Mouse (Mus musculus): ENCODE results near the gene Ppm1m. TPM values are rescaled to one million over a fixed set of nuclear protein-coding genes. Genes with fewer than 3 reads are reported as not detected.

Ppm1m gene
- total and polyA plus RNA-seq, 2 experiments from 2014 or later = 18.5 to 23.3 TPM

DNA sequence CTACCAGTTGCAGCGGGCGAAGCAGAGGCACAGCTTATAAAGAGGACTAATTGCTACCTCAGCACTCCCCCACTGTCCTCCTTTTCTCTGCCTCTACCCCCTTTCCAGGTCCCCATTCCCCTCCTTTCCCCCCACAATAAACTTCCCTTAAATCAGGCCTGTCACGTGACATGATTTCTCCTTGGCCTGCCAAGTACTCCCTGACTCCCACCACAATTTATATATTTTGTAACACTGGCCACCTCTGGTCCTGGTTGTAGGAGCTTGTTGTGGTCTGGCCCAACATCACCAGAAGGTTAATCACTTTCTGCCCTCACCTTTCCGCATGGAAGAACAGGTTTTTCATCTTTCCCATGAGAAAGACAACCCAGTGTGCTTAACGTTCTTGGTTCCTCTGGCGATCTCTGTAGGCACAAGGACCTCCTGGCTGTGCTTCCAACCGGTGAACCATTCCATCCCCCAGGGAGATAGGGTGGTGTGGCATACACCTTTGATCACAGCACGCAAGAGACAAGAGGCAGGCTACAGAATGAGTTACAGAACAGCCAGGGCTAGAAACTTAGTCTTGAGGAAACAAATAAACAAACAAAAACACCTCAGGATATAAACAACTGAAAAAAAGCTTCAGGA, 21.5 kb upstream of the Ppm1m start:
- no peak for DNase-seq (ENCODE audit: low spot score)
- ATAC-seq = no peak
- no peak for TF ChIP-seq CTCF (IDR thresholded peaks at IDR 0.05; ENCODE audit: low read depth)
- Histone ChIP-seq H3K27me3 (ENCODE audit: insufficient read depth, low read length) (0 out of 2 replicates have a peak, but pooled peaks cover 4% of the 10 kb centered on the region), H3K4me3 (ENCODE audit: low read length) (no peak overlapping the region), H3K4me2 (ENCODE audit: low read depth, low read length) (no peak overlapping the region), H3K4me1 (ENCODE audit: insufficient read depth, low read length) (peaks cover under 1% of the 10 kb centered on the region; the same call in 1 of the 2 replicates), H3K36me3 (ENCODE audit: insufficient read depth, low read length) (no peaks in the 10 kb centered on the region), H3K27ac (no peak overlapping the region), H3K9ac (replicated peaks; ENCODE audit: low read length) (no peak overlapping the region), H3K9me3 (ENCODE audit: low read length) (no peaks in the 10 kb centered on the region)
- whole genome bisulfite sequencing = 70% methylated on average over 8 of the region's 8 CpGs

- TF ChIP-seq CTCF (IDR thresholded peaks at IDR 0.05; ENCODE audit: low read depth) = no peak
- WGBS = 88% methylated on average over 7 of the region's 7 CpGs
Observed at GRCm38 (mm10) chr9:106216971-106217370, 17.4 kb upstream of the Ppm1m start.

DNA sequence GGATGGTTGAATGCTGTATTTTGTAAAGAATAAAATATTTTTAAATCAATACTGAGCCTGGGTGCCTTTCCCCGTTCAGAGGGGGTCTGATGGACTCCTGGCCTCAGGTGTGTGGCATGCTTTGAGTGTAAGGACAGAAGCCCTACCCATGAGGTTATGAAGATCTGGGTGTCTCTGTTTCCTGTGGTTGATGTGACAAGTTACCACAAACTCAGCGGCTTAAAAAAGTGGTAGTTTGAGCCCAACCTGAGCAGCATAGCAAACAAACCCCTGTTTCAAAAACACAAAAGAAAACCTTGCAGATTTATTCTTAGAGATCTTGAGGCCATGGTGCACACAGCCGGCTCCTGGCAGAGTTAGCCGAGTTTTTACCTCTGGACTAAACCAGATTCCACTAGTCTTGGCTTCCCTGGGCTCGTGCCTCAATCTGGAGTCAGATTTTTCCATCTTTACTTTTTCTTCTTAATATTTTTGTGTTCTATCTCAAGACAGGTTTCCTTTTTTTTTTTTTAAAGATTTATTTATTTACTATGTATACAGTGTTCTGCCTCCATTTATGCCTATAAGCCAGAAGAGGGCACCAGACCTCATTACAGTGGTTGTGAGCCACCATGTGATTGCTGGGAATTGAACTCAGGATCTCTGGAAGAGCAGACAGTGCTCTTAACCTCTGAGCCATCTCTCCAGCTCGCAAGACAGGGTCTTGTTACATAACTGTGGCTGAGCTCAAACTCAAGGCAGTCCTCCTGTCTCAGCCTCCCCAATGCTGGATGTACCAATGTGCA, 16.0 kb upstream of the Ppm1m start:
- H3K9me3 ChIP-seq (ENCODE audit: low read length) = no peaks in the 10 kb centered on the region

More at GRCm38 (mm10) chr9:106216971-106217370, 17.4 kb upstream of the Ppm1m start:
- H3K36me3 ChIP-seq (ENCODE audit: insufficient read depth, low read length) = peaks cover 25% of the 10 kb centered on the region
- no peak overlapping the region for H3K9ac ChIP-seq (replicated peaks; ENCODE audit: low read length)
- H3K4me3 ChIP-seq (ENCODE audit: low read length) = no peak overlapping the region
- no peaks in the 10 kb centered on the region for H3K27me3 ChIP-seq (ENCODE audit: insufficient read depth, low read length)
- ATAC-seq = no peak
- no peak for DNase-seq (ENCODE audit: low spot score)
- H3K9me3 ChIP-seq (ENCODE audit: low read length) = no peaks in the 10 kb centered on the region
- no peak overlapping the region for H3K27ac ChIP-seq
- no peak overlapping the region for H3K4me2 ChIP-seq (ENCODE audit: low read depth, low read length)
- H3K4me1 ChIP-seq (ENCODE audit: insufficient read depth, low read length) = no peaks in the 10 kb centered on the region

GRCm38 (mm10) chr9:106212594-106212981, 13.0 kb upstream of the Ppm1m start:
- ATAC-seq (no peak), DNase-seq (ENCODE audit: low spot score) (no peak)
- H3K4me2 ChIP-seq (ENCODE audit: low read depth, low read length) = no peak overlapping the region
- peaks cover 25% of the 10 kb centered on the region for H3K36me3 ChIP-seq (ENCODE audit: insufficient read depth, low read length)
- no peak overlapping the region for H3K9ac ChIP-seq (replicated peaks; ENCODE audit: low read length)
- H3K27ac ChIP-seq = no peak overlapping the region
- 92% methylated on average over 12 of the region's 12 CpGs for WGBS
- no peaks in the 10 kb centered on the region for H3K27me3 ChIP-seq (ENCODE audit: insufficient read depth, low read length)
- H3K9me3 ChIP-seq (ENCODE audit: low read length) = no peaks in the 10 kb centered on the region
- peaks cover 4% of the 10 kb centered on the region; the same call in 1 of the 2 replicates for H3K4me1 ChIP-seq (ENCODE audit: insufficient read depth, low read length)
- H3K4me3 ChIP-seq (ENCODE audit: low read length) = no peak overlapping the region
- no peak for TF ChIP-seq CTCF (IDR thresholded peaks at IDR 0.05; ENCODE audit: low read depth)

More for the DNA sequence above, 16.0 kb upstream of the Ppm1m start:
- H3K27ac ChIP-seq = no peak overlapping the region
- no peak overlapping the region for H3K9ac ChIP-seq (replicated peaks; ENCODE audit: low read length)
- H3K36me3 ChIP-seq (ENCODE audit: insufficient read depth, low read length) = peaks cover 25% of the 10 kb centered on the region
- no peak overlapping the region for H3K4me3 ChIP-seq (ENCODE audit: low read length)
- peak; percentile 37 for TF ChIP-seq CTCF (IDR thresholded peaks at IDR 0.05; ENCODE audit: low read depth)
- no peaks in the 10 kb centered on the region for H3K27me3 ChIP-seq (ENCODE audit: insufficient read depth, low read length)
- ATAC-seq = no peak
- H3K4me1 ChIP-seq (ENCODE audit: insufficient read depth, low read length) = no peaks in the 10 kb centered on the region; the same call in 1 of the 2 replicates
- WGBS = 86% methylated on average over 6 of the region's 6 CpGs
- no peak overlapping the region for H3K4me2 ChIP-seq (ENCODE audit: low read depth, low read length)
- no peak for DNase-seq (ENCODE audit: low spot score)

DNA sequence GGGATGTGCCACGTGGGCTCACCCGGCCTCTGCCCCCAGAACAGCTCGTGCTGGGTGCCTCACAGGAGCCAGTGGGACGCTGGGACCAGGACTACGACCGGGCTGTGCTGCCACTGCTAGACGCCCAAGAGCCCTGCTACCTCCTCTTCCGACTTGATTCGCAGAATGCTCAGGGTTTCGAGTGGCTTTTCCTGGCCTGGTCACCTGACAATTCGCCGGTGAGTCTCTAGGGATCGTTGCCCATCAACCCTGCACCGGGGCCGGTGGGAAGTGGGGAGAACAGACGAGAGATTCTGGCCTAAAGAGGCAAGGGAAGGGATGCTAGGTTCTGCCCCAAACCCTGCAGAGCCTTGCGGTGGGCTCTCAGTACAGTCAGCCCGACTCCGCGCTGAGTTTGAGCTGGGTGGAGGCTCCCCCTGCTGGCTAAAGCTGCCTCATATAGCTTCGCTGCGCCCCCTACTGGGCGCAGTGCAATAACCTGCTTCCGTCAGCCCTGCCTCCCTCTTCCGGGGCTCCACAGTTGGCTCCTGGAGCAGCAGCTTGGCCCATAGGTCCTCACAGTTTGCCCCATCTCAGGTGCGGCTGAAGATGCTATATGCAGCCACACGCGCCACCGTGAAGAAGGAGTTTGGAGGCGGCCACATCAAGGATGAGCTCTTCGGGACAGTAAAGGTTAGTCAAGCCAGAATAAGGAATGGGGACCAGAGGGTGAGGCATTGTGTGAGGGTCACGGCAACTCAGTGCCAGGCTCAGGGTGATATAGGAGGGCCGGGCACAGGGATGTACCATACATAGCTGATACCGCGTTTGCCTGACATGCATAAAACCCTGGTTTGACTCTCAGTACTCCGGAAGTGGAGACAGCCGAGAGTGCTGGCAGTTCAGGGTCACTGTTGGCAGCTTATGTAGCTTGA, 12.4 kb upstream of the Ppm1m start:
- H3K4me3 ChIP-seq (ENCODE audit: low read length) = peak overlapping the region; percentile 25
- WGBS = 19% methylated on average over 37 of the region's 37 CpGs
- peak overlapping the region; percentile 46 for H3K9ac ChIP-seq (replicated peaks; ENCODE audit: low read length)
- H3K4me2 ChIP-seq (ENCODE audit: low read depth, low read length) = peak overlapping the region; percentile 53
- peak; percentile 97 for DNase-seq (ENCODE audit: low spot score)
- peak; percentile 100 for TF ChIP-seq CTCF (IDR thresholded peaks at IDR 0.05; ENCODE audit: low read depth)
- H3K36me3 ChIP-seq (ENCODE audit: insufficient read depth, low read length) = peaks cover 25% of the 10 kb centered on the region
- H3K9me3 ChIP-seq (ENCODE audit: low read length) = no peaks in the 10 kb centered on the region
- peak; percentile 89 for ATAC-seq
- no peaks in the 10 kb centered on the region for H3K27me3 ChIP-seq (ENCODE audit: insufficient read depth, low read length)
- peaks cover 4% of the 10 kb centered on the region; the same call in 1 of the 2 replicates for H3K4me1 ChIP-seq (ENCODE audit: insufficient read depth, low read length)
- peak overlapping the region; percentile 37; the same call in 1 of the 2 replicates for H3K27ac ChIP-seq

All from hindbrain, postnatal 0 days (tissue).